ENCODE assay signal across 8 mouse cellular contexts in the genomic region with DNA sequence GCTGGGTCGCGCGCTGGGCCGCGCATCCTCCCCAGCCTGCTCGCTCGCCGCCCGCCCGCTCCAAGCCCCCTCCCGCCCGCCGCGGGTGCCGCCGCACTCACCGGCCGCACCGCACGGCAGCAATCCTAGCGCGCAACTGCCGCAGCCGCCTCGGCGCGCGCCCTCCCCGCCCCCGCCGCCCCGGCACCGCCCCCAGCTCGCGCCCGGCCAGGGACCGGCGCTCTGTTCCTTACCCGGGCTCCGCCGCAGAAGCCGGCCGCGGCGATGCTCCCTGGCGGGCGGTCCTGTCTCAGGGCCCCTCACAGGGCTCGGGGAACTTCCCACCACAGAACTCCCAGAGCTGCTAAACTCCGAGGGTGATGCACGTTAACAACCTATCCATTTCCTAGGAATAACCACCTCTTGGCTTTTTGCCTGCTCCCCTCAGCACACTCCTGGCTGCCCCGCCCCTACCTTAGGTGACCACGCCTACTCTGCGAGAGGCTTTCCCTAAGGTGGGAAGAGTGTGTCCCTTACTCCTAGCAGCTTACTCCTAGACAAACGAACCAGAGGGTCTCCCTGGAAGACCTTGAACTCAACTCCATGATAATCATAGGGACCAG. TPM values are rescaled to one million over a fixed set of nuclear protein-coding genes. Genes with fewer than 3 reads are reported as not detected.
DNase-seq lines count a peak whose midpoint lies in the region; ATAC-seq and TF ChIP-seq lines count a peak whose summit lies in the region.

No protein-coding gene starts in this region.

- WGBS in forebrain, embryonic 11.5 days, result under 1% methylated on average over 40 of the region's 54 CpGs
- under 1% methylated on average over 36 of the region's 54 CpGs for WGBS in heart, postnatal 0 days
- under 1% methylated on average over 30 of the region's 54 CpGs for WGBS in neural tube, embryonic 14.5 days

- peak; percentile 94 for ATAC-seq in forebrain, embryonic 11.5 days (replicated peaks; ENCODE audit: low FRiP score)
- ATAC-seq in heart, postnatal 0 days (ENCODE audit: insufficient read depth, low read depth), result peak; percentile 91
- peak; percentile 94 for ATAC-seq in neural tube, embryonic 14.5 days (ENCODE audit: low read depth)

- H3K9ac ChIP-seq in ES-Bruce4 (ENCODE audit: low read depth, poor library complexity, severe bottlenecking), result peak overlapping the region; percentile 93
- H3K9ac ChIP-seq in forebrain, embryonic 11.5 days (ENCODE audit: low read length), result peak overlapping the region; percentile 92
- H3K9ac ChIP-seq in heart, postnatal 0 days (replicated peaks; ENCODE audit: low read depth, low read length), result peak overlapping the region; percentile 97
- H3K9ac ChIP-seq in neural tube, embryonic 14.5 days (replicated peaks; ENCODE audit: low read depth, low read length), result peak overlapping the region; percentile 92

- H3K4me2 ChIP-seq in forebrain, embryonic 11.5 days (ENCODE audit: low read depth, low read length, severe bottlenecking), result peak overlapping the region; percentile 71
- peak overlapping the region; percentile 75 for H3K4me2 ChIP-seq in heart, postnatal 0 days (ENCODE audit: low read depth, low read length)
- H3K4me2 ChIP-seq in neural tube, embryonic 14.5 days (ENCODE audit: low read depth, low read length), result peak overlapping the region; percentile 77

- H3K9me3 ChIP-seq in ES-Bruce4 (replicated peaks; ENCODE audit: control insufficient read depth, insufficient read depth, low read length, poor library complexity, severe bottlenecking), result no peaks in the 10 kb centered on the region
- no peaks in the 10 kb centered on the region for H3K9me3 ChIP-seq in forebrain, embryonic 11.5 days (ENCODE audit: control insufficient read depth, low read length)
- no peaks in the 10 kb centered on the region for H3K9me3 ChIP-seq in heart, postnatal 0 days (replicated peaks; ENCODE audit: control insufficient read depth, low read length)
- H3K9me3 ChIP-seq in neural tube, embryonic 14.5 days (ENCODE audit: control insufficient read depth, low read length), result no peaks in the 10 kb centered on the region

- TF ChIP-seq POLR2A in ES-Bruce4 (IDR thresholded peaks at IDR 0.05; ENCODE audit: insufficient read depth, low read length), result no peak

- no peaks in the 10 kb centered on the region for H3K27me3 ChIP-seq in ES-Bruce4 (ENCODE audit: control insufficient read depth, insufficient read depth, low read length, poor library complexity, severe bottlenecking)
- no peaks in the 10 kb centered on the region for H3K27me3 ChIP-seq in forebrain, embryonic 11.5 days (ENCODE audit: control insufficient read depth, insufficient read depth, low read length)
- no peaks in the 10 kb centered on the region for H3K27me3 ChIP-seq in heart, postnatal 0 days (ENCODE audit: control insufficient read depth, insufficient read depth, low read length)
- no peaks in the 10 kb centered on the region for H3K27me3 ChIP-seq in neural tube, embryonic 14.5 days (ENCODE audit: control insufficient read depth, insufficient read depth, low read length)

- peak; percentile 72 for DNase-seq in c-Kit-positive CD71-positive TER-119-negative erythroid progenitor cells, embryonic 14.5 days (ENCODE audit: low read depth)
- DNase-seq in forebrain, embryonic 11.5 days (ENCODE audit: low spot score), result peak; percentile 94
- DNase-seq in heart, postnatal 0 days (ENCODE audit: low spot score), result peak; percentile 70
- peak; percentile 89 to 91 for DNase-seq in kidney, postnatal 25 days
- DNase-seq in lung, adult 18-20 months, result peak; percentile 83 to 87
- DNase-seq in testis, postnatal 10 days (ENCODE audit: low spot score), result peak; percentile 88

- H3K4me3 ChIP-seq in ES-Bruce4 (ENCODE audit: low read depth, low read length), result peak overlapping the region; percentile 93
- H3K4me3 ChIP-seq in forebrain, embryonic 11.5 days (ENCODE audit: low read depth, low read length), result peak overlapping the region; percentile 73
- H3K4me3 ChIP-seq in heart, postnatal 0 days (ENCODE audit: low read depth, low read length), result peak overlapping the region; percentile 63
- H3K4me3 ChIP-seq in neural tube, embryonic 14.5 days (ENCODE audit: low read depth, low read length), result peak overlapping the region; percentile 67

- H3K4me1 ChIP-seq in ES-Bruce4 (ENCODE audit: control insufficient read depth, insufficient read depth, low read length), result peaks cover 1% of the 10 kb centered on the region
- 0 out of 2 replicates have a peak, but pooled peaks cover 2% of the 10 kb centered on the region for H3K4me1 ChIP-seq in forebrain, embryonic 11.5 days (replicated peaks; ENCODE audit: control insufficient read depth, insufficient read depth, low read length)
- peaks cover 34% of the 10 kb centered on the region for H3K4me1 ChIP-seq in heart, postnatal 0 days (ENCODE audit: control insufficient read depth, insufficient read depth)
- H3K4me1 ChIP-seq in neural tube, embryonic 14.5 days (ENCODE audit: control insufficient read depth, insufficient read depth, low read length), result peaks cover 17% of the 10 kb centered on the region; the same call in 1 of the 2 replicates

- peak overlapping the region; percentile 83 for H3K27ac ChIP-seq in ES-Bruce4 (ENCODE audit: insufficient read depth, low read length)
- H3K27ac ChIP-seq in forebrain, embryonic 11.5 days (ENCODE audit: low read depth, low read length), result peak overlapping the region; percentile 87
- peak overlapping the region; percentile 99 for H3K27ac ChIP-seq in heart, postnatal 0 days (ENCODE audit: low read depth)
- peak overlapping the region; percentile 99 for H3K27ac ChIP-seq in neural tube, embryonic 14.5 days (ENCODE audit: low read depth, low read length)

- no peak for TF ChIP-seq EP300 in ES-Bruce4 (IDR thresholded peaks at IDR 0.05; ENCODE audit: insufficient read depth, low read depth, low read length)
- TF ChIP-seq EP300 in heart, postnatal 0 days (IDR thresholded peaks at IDR 0.05; ENCODE audit: low read depth), result no peak

- H3K36me3 ChIP-seq in ES-Bruce4 (ENCODE audit: control insufficient read depth, insufficient read depth, low read length, poor library complexity, severe bottlenecking), result 0 out of 2 replicates have a peak, but pooled peaks cover 5% of the 10 kb centered on the region
- no peaks in the 10 kb centered on the region for H3K36me3 ChIP-seq in forebrain, embryonic 11.5 days (ENCODE audit: control insufficient read depth, insufficient read depth, low read length)
- no peaks in the 10 kb centered on the region for H3K36me3 ChIP-seq in heart, postnatal 0 days (replicated peaks; ENCODE audit: control insufficient read depth, insufficient read depth, low read length)
- no peaks in the 10 kb centered on the region for H3K36me3 ChIP-seq in neural tube, embryonic 14.5 days (ENCODE audit: control insufficient read depth, insufficient read depth, low read length)

- no peak for TF ChIP-seq CTCF in ES-Bruce4 (IDR thresholded peaks at IDR 0.05; ENCODE audit: low read depth, low read length)
- no peak for TF ChIP-seq CTCF in heart, postnatal 0 days (IDR thresholded peaks at IDR 0.05; ENCODE audit: low read depth)

RNA-seq across cellular contexts. Expression of a gene that starts 52.2 kb away (rescaled TPM):
- 21.2 and 21.9 TPM in 2 replicates for polyA plus RNA-seq in ES-Bruce4 (2011; ENCODE audit: insufficient read depth, insufficient read length, low read depth, missing spikeins)
- polyA plus RNA-seq in forebrain, embryonic 11.5 days (2014; fragmentation: Nextera tagmentation; extraction: Ambion mirVana), result 102 and 110 TPM in 2 replicates
- total RNA-seq in heart, postnatal 0 days (2014; rRNA removed; ENCODE audit: low replicate concordance), result not detected in 2 replicates
- polyA plus RNA-seq in heart, postnatal 0 days (2015; fragmentation: Nextera tagmentation; extraction: Ambion mirVana), result not detected in 2 replicates
- 535 and 653 TPM in 2 replicates for polyA plus RNA-seq in neural tube, embryonic 14.5 days (2014; fragmentation: Nextera tagmentation; extraction: Ambion mirVana)

RNA-seq across cellular contexts. Expression of a gene that starts 52.7 kb away (rescaled TPM):
- polyA plus RNA-seq in ES-Bruce4 (2011; ENCODE audit: insufficient read depth, insufficient read length, low read depth, missing spikeins), result 62.4 and 76.9 TPM in 2 replicates
- polyA plus RNA-seq in forebrain, embryonic 11.5 days (2014; fragmentation: Nextera tagmentation; extraction: Ambion mirVana), result 71.8 and 77.9 TPM in 2 replicates
- 33.9 and 48.1 TPM in 2 replicates for total RNA-seq in heart, postnatal 0 days (2014; rRNA removed; ENCODE audit: low replicate concordance)
- polyA plus RNA-seq in heart, postnatal 0 days (2015; fragmentation: Nextera tagmentation; extraction: Ambion mirVana), result 92.7 and 111 TPM in 2 replicates
- polyA plus RNA-seq in neural tube, embryonic 14.5 days (2014; fragmentation: Nextera tagmentation; extraction: Ambion mirVana), result 72.0 and 80.3 TPM in 2 replicates

Comparison
In these comparisons a context has a peak if more than half of its experiments do, and no peak if none do; other contexts are left out.
1. Peak in every context shown above with its lines: DNase-seq, ATAC-seq, H3K4me3 ChIP-seq and H3K27ac ChIP-seq.
2. RNA of a gene that starts 52.2 kb away (polyA plus RNA-seq): 535 to 653 TPM in neural tube, embryonic 14.5 days, 102 to 110 TPM in forebrain, embryonic 11.5 days and 21.2 to 21.9 TPM in ES-Bruce4; not detected in heart, postnatal 0 days; every median in the first group is over 10 times any median in the second.